Mouse (Mus musculus): Measurements from ENCODE around the gene Pabpn1.

Pabpn1 gene

GRCm38 (mm10) chr14:54892200-54892599, at the start of gene Pabpn1:
Gene Pabpn1 (plus strand): TSS chr14:54892500.
- DNase-seq, result no peak

- DNase-seq, result peak; percentile 15 to 75
These were observed 48.8 kb upstream of the Pabpn1 start for GRCm38 (mm10) chr14:54843461-54843860.

GRCm38 (mm10) chr14:54855726-54856125, 36.6 kb upstream of the Pabpn1 start:
- DNase-seq, result no peak

- no peak for DNase-seq
These were observed 35.6 kb upstream of the Pabpn1 start for GRCm38 (mm10) chr14:54856703-54857102.

GRCm38 (mm10) chr14:54857891-54858290, 34.4 kb upstream of the Pabpn1 start:
- DNase-seq, result peak; percentile 83 to 88

- peak; percentile 84 to 89 for DNase-seq
These were observed 31.8 kb upstream of the Pabpn1 start for GRCm38 (mm10) chr14:54860511-54860910.

GRCm38 (mm10) chr14:54863501-54864312, 28.6 kb upstream of the Pabpn1 start:
- peak; percentile 96 to 97 for DNase-seq

GRCm38 (mm10) chr14:54864313-54865036, 27.8 kb upstream of the Pabpn1 start:
- no peak for DNase-seq

GRCm38 (mm10) chr14:54865626-54866025, 26.7 kb upstream of the Pabpn1 start:
- DNase-seq, result no peak

- no peak for DNase-seq
These were observed 26.0 kb upstream of the Pabpn1 start for GRCm38 (mm10) chr14:54866268-54866667.

GRCm38 (mm10) chr14:54866936-54867335, 25.4 kb upstream of the Pabpn1 start:
- DNase-seq, result peak; percentile 49 to 58

GRCm38 (mm10) chr14:54868026-54868425, 24.3 kb upstream of the Pabpn1 start:
- DNase-seq, result no peak

- DNase-seq, result no peak
These were observed 21.4 kb upstream of the Pabpn1 start, which contains the start of gene Homez for GRCm38 (mm10) chr14:54870861-54871260. Gene Homez (minus strand): TSS chr14:54870961.

- no peak for DNase-seq
These were observed 18.1 kb upstream of the Pabpn1 start for GRCm38 (mm10) chr14:54874165-54874564.

GRCm38 (mm10) chr14:54875844-54876538, 16.3 kb upstream of the Pabpn1 start:
- DNase-seq, result peak in 1 of 2 experiments; percentile 28

- DNase-seq, result peak; percentile 95 to 97
These were observed 15.7 kb upstream of the Pabpn1 start for GRCm38 (mm10) chr14:54876539-54877047.

- peak; percentile 87 for DNase-seq
These were observed 15.1 kb upstream of the Pabpn1 start, which contains the start of gene Ppp1r3e for GRCm38 (mm10) chr14:54877048-54877715. Gene Ppp1r3e (minus strand): TSS chr14:54877550.

GRCm38 (mm10) chr14:54883154-54884021, 8.9 kb upstream of the Pabpn1 start, which contains the start of the genes Bcl2l2 and Gm20521:
Gene Bcl2l2 (plus strand): TSS chr14:54883377.
Gene Gm20521 (plus strand): TSS chr14:54883441.
- peak; percentile 95 to 96 for DNase-seq

- peak in 1 of 2 experiments; percentile 23 for DNase-seq
These were observed 8.1 kb upstream of the Pabpn1 start for GRCm38 (mm10) chr14:54884022-54884712.

- no peak for DNase-seq
These were observed 7.0 kb upstream of the Pabpn1 start for GRCm38 (mm10) chr14:54885309-54885708.
